Mouse (Mus musculus) C2C12 (cell line): ENCODE data around the gene Slfnl1. TPM values are rescaled to one million over a fixed set of nuclear protein-coding genes. Genes with fewer than 3 reads are reported as not detected.

Experiments used
- polyA plus RNA-seq: library from polyadenylated mRNA; unstranded; fragments of >200 nt; fragmentation: generic; extraction: Trizol; gene quantifications from one replicate; pipeline ENCODE4 v1.2.1, GENCODE M21; 2012; ENCODE audit warnings: missing spikeins

The Slfnl1 gene
- polyA plus RNA-seq, 1 experiment: 0.02 TPM

Other genes starting within 250 kb of the Slfnl1 start
- 0.76 TPM for gene Foxo6, start 244.9 kb upstream of the Slfnl1 start, polyA plus RNA-seq
- 40.9 TPM for gene Scmh1, start 127.0 kb upstream of the Slfnl1 start, polyA plus RNA-seq
- gene Ctps, start 38.0 kb downstream of the Slfnl1 start, polyA plus RNA-seq: 76.3 TPM
- gene Gm8439, start 56.5 kb downstream of the Slfnl1 start, polyA plus RNA-seq: not detected
- not detected for gene Cited4, start 134.3 kb downstream of the Slfnl1 start, polyA plus RNA-seq
- 0.75 TPM for gene Kcnq4, start 216.4 kb downstream of the Slfnl1 start, polyA plus RNA-seq